Mouse (Mus musculus) midbrain, embryonic 14.5 days (tissue): ENCODE measurements at regions not wholly inside any gene's neighbourhood (a gene's known extent, or its start where the extent isn't known, plus 50 kb on each side); places are given as distances from the start of the nearest gene placed in this dataset.

ENCODE experiments used
- ATAC-seq: fragments of 200-750 bp; cut with Nextera tagmentation; 2 replicates; pipeline ENCODE4 v1.8.0; 2017; ENCODE audit warnings: moderate number of reproducible peaks, moderate library complexity; ENCODE audit not compliant: low FRiP score, low TSS enrichment
- DNase-seq: peaks from one replicate; pipeline ENCODE4 v3.0.0-alpha.2; 2015
- H3K27ac ChIP-seq: fragments of 300-500 bp; sonication (generic); replicated peaks from 2 replicates; pipeline ENCODE4 v1.5.1; 2014; ENCODE audit warnings: mild to moderate bottlenecking, low read depth, low read length, moderate library complexity
- H3K27me3 ChIP-seq: fragments of 300-500 bp; sonication (generic); 2 replicates; pipeline ENCODE4 v1.6.1; 2014; ENCODE audit warnings: low read length, control low read depth, mixed read lengths; ENCODE audit not compliant: control insufficient read depth, insufficient read depth
- H3K36me3 ChIP-seq: fragments of 300-500 bp; sonication (generic); 2 replicates; pipeline ENCODE4 v1.6.1; 2014; ENCODE audit warnings: low read length, control low read depth; ENCODE audit not compliant: control insufficient read depth, insufficient read depth
- H3K4me1 ChIP-seq: fragments of 300-500 bp; sonication (generic); 2 replicates; pipeline ENCODE4 v1.6.1; 2014; ENCODE audit warnings: mild to moderate bottlenecking, antibody characterized with exemption, low read length, control low read depth; ENCODE audit not compliant: control insufficient read depth, insufficient read depth
- H3K4me2 ChIP-seq: fragments of 300-500 bp; sonication (generic); 2 replicates; pipeline ENCODE4 v1.6.1; 2014; ENCODE audit warnings: mild to moderate bottlenecking, low read length, moderate library complexity
- H3K4me3 ChIP-seq: fragments of 300-500 bp; sonication (generic); replicated peaks from 2 replicates; pipeline ENCODE4 v1.5.1; 2014; ENCODE audit warnings: low read depth, low read length
- H3K9ac ChIP-seq: fragments of 300-500 bp; sonication (generic); replicated peaks from 2 replicates; pipeline ENCODE4 v1.6.1; 2014; ENCODE audit warnings: mild to moderate bottlenecking, low read length, moderate library complexity
- H3K9me3 ChIP-seq: fragments of 300-500 bp; sonication (generic); 2 replicates; pipeline ENCODE4 v1.6.1; 2016; ENCODE audit warnings: low read length, control low read depth, mixed read lengths; ENCODE audit not compliant: control insufficient read depth
- WGBS: fragments of 180-500 bp; shearing (Covaris S2); extraction: QIAGEN DNeasy Blood & Tissue Kit; methylation state at CpG from one replicate; pipeline ENCODE4 v1.1.7; 2014; 5-methylcytosine and 5-hydroxymethylcytosine counted together

DNA sequence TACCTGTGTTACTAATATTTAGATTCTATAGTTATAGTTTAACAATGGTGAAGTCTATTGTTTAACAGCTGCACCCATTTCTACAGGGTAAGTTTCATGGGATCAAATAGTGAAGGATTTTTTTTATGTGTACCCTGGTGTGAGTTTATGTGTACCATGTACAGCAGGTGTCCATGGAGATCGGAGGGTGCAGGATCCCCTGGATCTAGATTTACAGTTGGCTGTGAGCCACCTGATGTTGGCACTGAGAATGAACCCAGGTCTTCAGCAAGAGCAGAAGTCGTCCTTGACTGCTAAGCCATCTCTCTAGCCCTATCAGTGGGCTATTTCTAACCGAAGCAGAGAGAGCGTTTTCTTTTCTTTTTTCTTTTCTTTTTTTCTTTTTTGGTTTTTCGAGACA, 162.4 kb upstream of the Lef1 start:
- Histone ChIP-seq H3K27ac (no peak overlapping the region), H3K27me3 (no peaks in the 10 kb centered on the region), H3K4me2 (no peak overlapping the region), H3K9ac (no peak overlapping the region), H3K9me3 (no peaks in the 10 kb centered on the region), H3K4me1 (peaks cover 33% of the 10 kb centered on the region), H3K36me3 (no peaks in the 10 kb centered on the region), H3K4me3 (no peak overlapping the region)
- DNase-seq: no peak
- 95% methylated on average over 5 of the region's 5 CpGs for WGBS
- no peak for ATAC-seq

DNA sequence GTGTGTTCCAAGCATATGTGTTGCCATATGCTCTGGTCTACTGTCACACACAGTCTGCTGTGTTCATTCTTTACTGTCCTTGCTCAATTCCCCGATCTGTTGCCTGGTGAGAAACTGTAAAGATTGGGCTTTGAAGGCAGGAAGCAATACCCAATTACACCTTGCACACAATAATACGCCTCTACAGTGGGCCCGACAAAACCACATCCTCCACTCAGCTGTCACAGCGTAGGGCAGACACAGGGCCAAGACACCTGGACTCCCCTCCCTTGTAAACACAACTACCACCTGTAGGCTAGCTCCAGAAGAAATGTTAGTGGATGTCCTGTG, 163.0 kb upstream of the Lef1 start:
- 92% methylated on average over 4 of the region's 4 CpGs for WGBS
- ATAC-seq: no peak

DNA sequence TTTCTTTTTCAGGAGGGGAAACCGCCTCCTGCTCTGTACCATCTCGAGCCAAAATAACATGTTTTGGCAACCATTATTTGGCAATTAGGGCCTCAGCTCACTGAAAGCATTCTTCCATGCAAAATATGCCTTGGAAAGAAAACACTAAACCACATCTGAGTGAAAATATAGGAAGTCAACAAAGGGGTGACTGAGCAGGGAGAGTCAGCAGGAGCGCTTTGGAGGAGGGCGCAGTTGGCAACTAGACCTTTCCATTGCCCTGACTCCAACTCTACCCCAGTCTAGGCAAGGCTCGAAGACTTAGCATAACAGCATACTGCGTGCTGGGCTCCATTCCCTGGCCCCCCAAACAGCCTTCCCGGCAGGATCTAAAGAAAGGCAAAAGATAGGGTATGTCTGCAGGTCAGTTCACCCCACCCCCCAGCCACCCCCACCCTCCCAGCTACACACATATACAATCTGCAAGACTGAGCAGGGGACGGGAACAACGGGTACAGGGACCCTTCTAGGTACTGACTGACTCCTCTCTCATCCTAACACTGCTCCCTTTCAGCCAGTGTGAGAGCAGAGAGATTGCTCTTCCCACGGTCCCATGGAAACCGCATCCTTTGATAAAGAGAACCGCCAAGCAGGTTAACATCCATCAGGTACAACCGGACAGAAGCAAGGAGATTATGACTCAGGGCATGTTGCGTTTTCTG, 163.5 kb upstream of the Lef1 start:
- Histone ChIP-seq H3K4me2 (peak overlapping the region; percentile 62), H3K9ac (peak overlapping the region; percentile 58), H3K4me3 (peak overlapping the region; percentile 30; the same call in 1 of the 2 replicates), H3K36me3 (no peaks in the 10 kb centered on the region), H3K9me3 (no peaks in the 10 kb centered on the region), H3K4me1 (peaks cover 33% of the 10 kb centered on the region), H3K27ac (peak overlapping the region; percentile 92), H3K27me3 (no peaks in the 10 kb centered on the region)
- ATAC-seq (no peak), DNase-seq (peak; percentile 35)
- 67% methylated on average over 14 of the region's 14 CpGs for WGBS

More for the DNA sequence above, 163.0 kb upstream of the Lef1 start:
- Histone ChIP-seq H3K9ac (no peak overlapping the region), H3K4me3 (no peak overlapping the region), H3K4me2 (no peak overlapping the region), H3K27me3 (no peaks in the 10 kb centered on the region), H3K27ac (0 out of 2 replicates have a peak overlapping the region, but pooled peaks have one; percentile 92), H3K9me3 (no peaks in the 10 kb centered on the region), H3K4me1 (peaks cover 33% of the 10 kb centered on the region), H3K36me3 (no peaks in the 10 kb centered on the region)
- no peak for DNase-seq

DNA sequence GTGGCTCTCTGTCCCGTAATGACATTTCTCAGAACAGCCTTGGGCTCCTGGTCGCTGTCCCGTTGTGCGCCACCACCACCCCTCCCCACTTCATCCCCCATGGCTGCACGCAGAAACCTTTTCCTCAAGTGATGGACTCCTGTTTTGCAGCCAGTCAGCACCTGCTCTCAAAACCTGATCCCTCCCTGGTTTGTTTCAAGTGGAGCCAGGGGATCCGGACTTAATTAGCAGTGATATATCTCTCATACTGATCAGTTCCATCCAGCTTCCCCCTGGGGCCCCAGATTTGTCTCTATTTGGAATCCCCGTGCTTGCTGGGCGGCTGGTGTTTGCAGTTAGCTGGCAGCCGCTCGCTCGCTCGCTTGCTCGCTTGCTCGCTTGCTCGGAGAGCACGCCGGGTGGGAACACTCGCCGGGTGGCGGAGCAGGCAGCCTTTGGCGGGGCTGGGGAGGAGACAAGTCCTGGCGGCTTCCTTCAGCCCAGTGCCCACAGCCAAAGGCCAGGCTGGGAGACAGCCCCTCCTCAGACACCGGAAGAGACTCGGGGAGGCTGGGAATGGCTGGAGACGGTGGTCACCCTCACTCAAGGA, 164.3 kb upstream of the Lef1 start:
- Histone ChIP-seq H3K9ac (peak overlapping the region; percentile 58), H3K27me3 (no peaks in the 10 kb centered on the region), H3K36me3 (no peaks in the 10 kb centered on the region), H3K4me1 (peaks cover 33% of the 10 kb centered on the region), H3K27ac (peak overlapping the region; percentile 92), H3K9me3 (no peaks in the 10 kb centered on the region), H3K4me2 (peak overlapping the region; percentile 62), H3K4me3 (peak overlapping the region; percentile 30)
- WGBS: under 1% methylated on average over 25 of the region's 25 CpGs
- ATAC-seq: peak; percentile 81
- peak; percentile 89 for DNase-seq

DNA sequence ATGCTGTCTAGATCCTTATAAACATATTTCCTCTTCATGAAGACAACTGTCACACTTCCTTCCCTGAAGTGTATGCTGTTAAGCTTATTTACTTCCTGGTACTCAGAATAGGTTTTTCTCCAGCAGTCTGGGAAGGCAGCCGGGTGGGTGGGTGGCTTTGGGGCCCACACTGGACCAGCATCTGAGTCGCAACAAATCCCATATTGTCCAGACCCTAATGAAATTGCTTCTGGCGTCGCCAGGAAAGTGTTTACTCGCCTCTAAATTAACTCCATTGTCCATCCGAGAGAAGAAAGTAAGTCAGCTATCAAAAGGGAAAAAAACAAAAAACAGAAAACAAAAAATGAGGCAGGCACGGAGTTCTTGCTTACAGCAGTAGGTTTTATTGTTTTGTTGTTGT, 164.9 kb upstream of the Lef1 start:
- peak overlapping the region; percentile 30 for H3K4me3 ChIP-seq
- peaks cover 33% of the 10 kb centered on the region for H3K4me1 ChIP-seq
- H3K27ac ChIP-seq: peak overlapping the region; percentile 92
- peak overlapping the region; percentile 62 for H3K4me2 ChIP-seq
- 3% methylated on average over 7 of the region's 7 CpGs for WGBS
- no peaks in the 10 kb centered on the region for H3K9me3 ChIP-seq
- H3K27me3 ChIP-seq: no peaks in the 10 kb centered on the region
- no peaks in the 10 kb centered on the region for H3K36me3 ChIP-seq
- H3K9ac ChIP-seq: no peak overlapping the region; the same call in 1 of the 2 replicates
- ATAC-seq (no peak), DNase-seq (peak; percentile 53)

DNA sequence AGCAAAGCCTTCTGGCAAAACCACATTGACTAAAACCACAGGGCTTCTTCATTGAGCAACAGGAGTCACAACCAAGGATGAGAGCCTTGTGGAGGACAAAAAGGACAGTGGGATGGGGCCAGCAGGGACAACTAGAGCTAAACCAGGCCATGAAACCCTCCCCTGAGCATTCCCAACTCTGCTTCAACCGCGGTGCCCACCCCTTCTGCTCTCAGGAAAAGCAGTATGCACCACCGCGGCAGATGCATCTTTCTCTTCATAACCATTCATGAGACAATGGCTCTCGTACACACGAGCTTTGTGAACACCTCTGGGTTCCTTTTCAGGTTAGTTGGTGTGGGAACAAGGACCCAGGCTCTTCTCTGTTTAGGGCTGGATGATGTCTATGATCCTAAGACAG, 166.0 kb upstream of the Lef1 start:
- Histone ChIP-seq H3K27me3 (no peaks in the 10 kb centered on the region), H3K9ac (no peak overlapping the region), H3K4me2 (no peak overlapping the region), H3K9me3 (no peaks in the 10 kb centered on the region), H3K4me3 (no peak overlapping the region), H3K4me1 (peaks cover 33% of the 10 kb centered on the region), H3K27ac (no peak overlapping the region), H3K36me3 (no peaks in the 10 kb centered on the region)
- ATAC-seq: no peak
- no peak for DNase-seq
- WGBS: 94% methylated on average over 6 of the region's 6 CpGs

DNA sequence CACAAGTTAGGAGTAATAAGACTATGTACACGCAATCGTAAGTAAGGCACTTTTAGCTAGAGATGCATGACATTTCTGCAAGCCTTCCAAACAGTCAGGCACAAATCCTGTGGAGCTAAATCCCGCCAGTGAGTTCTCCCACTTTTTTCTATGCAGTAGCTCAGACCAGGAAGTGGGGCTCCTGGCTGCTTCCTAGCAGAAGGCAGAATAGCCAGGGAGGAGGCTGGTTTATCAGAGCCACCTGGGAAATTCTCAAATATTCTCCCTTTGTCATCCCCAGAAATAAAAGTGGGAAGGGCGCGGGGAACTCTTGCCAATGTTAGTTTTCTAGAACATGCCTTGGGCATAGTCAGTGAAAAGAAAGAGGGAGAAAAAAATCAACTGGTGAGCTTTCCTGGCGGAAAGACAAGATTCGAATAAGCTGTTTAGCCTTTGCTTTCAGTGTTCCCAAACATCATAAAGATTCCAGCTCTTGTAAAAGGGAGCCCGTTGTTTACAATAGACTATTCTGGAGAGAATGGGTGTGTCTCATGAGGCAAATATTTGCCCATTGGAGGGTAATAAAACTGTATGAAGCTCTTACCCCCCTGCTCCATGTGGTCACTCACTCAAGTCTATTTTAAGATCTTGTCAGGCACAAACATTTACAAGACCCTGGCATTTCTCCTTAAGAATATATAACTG, 167.2 kb upstream of the Lef1 start:
- Histone ChIP-seq H3K9ac (no peak overlapping the region), H3K27ac (no peak overlapping the region), H3K36me3 (no peaks in the 10 kb centered on the region), H3K4me3 (no peak overlapping the region), H3K4me1 (peaks cover 33% of the 10 kb centered on the region), H3K27me3 (no peaks in the 10 kb centered on the region), H3K9me3 (no peaks in the 10 kb centered on the region), H3K4me2 (no peak overlapping the region)
- WGBS: 83% methylated on average over 8 of the region's 8 CpGs
- ATAC-seq (no peak), DNase-seq (no peak)

DNA sequence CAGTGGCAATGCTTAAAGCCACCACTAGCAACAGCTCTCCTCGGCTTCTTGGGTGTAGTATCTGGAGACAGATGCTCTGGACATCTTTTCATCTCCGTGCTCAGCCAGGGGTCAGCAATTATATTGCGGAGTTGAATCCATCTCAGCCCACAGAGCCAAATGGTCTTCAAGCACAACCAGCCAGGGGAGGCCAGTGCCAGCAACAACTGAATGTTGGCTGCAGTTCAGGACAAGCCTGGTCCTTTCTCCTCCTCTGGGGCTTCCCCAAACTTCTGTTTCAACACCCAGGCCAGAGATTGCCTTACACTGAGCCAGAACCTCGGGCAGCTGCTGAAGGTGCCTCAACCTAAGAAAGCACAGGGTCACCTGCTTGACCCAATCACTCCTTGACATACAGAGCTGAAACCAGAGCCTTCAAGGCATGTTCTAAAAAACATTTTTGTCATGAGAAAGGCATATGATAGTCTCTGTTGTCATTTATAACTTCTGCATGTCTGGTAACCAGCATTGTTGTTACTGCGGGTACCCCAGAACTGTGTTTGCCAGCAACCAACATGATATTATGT, 169.9 kb upstream of the Lef1 start:
- no peak overlapping the region for H3K9ac ChIP-seq
- WGBS: 83% methylated on average over 5 of the region's 5 CpGs
- ATAC-seq: no peak
- H3K4me1 ChIP-seq: peaks cover 13% of the 10 kb centered on the region
- H3K27ac ChIP-seq: no peak overlapping the region
- H3K27me3 ChIP-seq: no peaks in the 10 kb centered on the region
- H3K36me3 ChIP-seq: no peaks in the 10 kb centered on the region
- DNase-seq: no peak
- no peaks in the 10 kb centered on the region for H3K9me3 ChIP-seq
- no peak overlapping the region for H3K4me2 ChIP-seq
- no peak overlapping the region for H3K4me3 ChIP-seq
